Mouse (Mus musculus) midbrain, embryonic 13.5 days (tissue): ENCODE measurements around the gene Fto. TPM values are rescaled to one million over a fixed set of nuclear protein-coding genes. Genes with fewer than 3 reads are reported as not detected.

Experiments used
- polyA plus RNA-seq: library from polyadenylated mRNA; unstranded; fragments of >200 nt; fragmentation: Nextera tagmentation; extraction: Ambion mirVana; gene quantifications from 2 replicates; pipeline ENCODE4 v1.2.1, GENCODE M21; 2015

The Fto gene
- polyA plus RNA-seq, 1 experiment from 2014 or later: 128 TPM

Other genes starting within 250 kb of the Fto start
- gene Rbl2, start 243.5 kb upstream of the Fto start, polyA plus RNA-seq: 17.8 and 18.1 TPM in 2 replicates
- 128 and 133 TPM in 2 replicates for gene Aktip, start 113.5 kb upstream of the Fto start, polyA plus RNA-seq
- gene Rpgrip1l, start 263 bp upstream of the Fto start, polyA plus RNA-seq: 14.0 TPM in 2 replicates